19 mouse cellular contexts compared by ENCODE assay signal in the genomic region with DNA sequence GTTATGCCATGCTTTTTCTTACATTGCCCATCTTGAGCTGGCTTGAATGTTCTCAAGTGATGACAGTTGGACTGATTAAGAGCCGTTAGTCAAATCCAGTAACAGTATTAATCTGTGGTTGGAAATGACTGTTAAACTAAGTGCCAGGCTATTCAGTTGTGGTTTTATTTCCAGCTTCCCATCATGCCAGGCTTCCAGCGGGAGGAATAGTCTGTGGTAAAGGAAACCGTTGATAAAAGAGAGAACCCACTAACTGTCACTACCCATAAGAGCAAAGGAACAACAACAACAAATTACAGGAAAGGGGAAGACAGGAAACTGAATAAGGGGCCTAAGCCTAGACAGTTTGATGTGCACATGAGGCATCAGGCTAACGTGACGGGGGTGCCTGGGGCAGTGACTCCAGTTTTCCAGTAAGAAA. TPM values are rescaled to one million over a fixed set of nuclear protein-coding genes. Genes with fewer than 3 reads are reported as not detected.
A peak's percentile ranks its signal among the peaks of the same experiment; 100 is the strongest.
DNase-seq lines count a peak whose midpoint lies in the region; ATAC-seq and TF ChIP-seq lines count a peak whose summit lies in the region.
"Had no signal": no experiment of that assay in that cellular context is flagged by ENCODE, and none has a peak within 500 bp of the region (broad histone marks: within the 10 kb centered on the region; RNA-seq: fewer than 3 reads in every experiment).

No protein-coding gene starts in this region.

- H3K9ac ChIP-seq in heart, embryonic 16.5 days (ENCODE audit: low read length): no peak overlapping the region
- no peak overlapping the region for H3K9ac ChIP-seq in heart, adult 2 months (ENCODE audit: low read depth, low read length)
- no peak overlapping the region for H3K9ac ChIP-seq in hindbrain, embryonic 16.5 days (ENCODE audit: low read depth, low read length)
- H3K9ac ChIP-seq: embryonic facial prominence, embryonic 13.5 days; forebrain, embryonic 12.5 days; heart, embryonic 13.5 days; hindbrain, embryonic 12.5 days; lung, embryonic 14.5 days; midbrain, embryonic 12.5 days had no signal

- no peaks in the 10 kb centered on the region for H3K27me3 ChIP-seq in heart, embryonic 16.5 days (ENCODE audit: control insufficient read depth, insufficient read depth, low read length)
- H3K27me3 ChIP-seq in heart, adult 2 months (ENCODE audit: control insufficient read depth, insufficient read depth, low read length): no peaks in the 10 kb centered on the region
- H3K27me3 ChIP-seq in hindbrain, embryonic 16.5 days (replicated peaks; ENCODE audit: control insufficient read depth, insufficient read depth, low read length): no peaks in the 10 kb centered on the region
- H3K27me3 ChIP-seq: embryonic facial prominence, embryonic 13.5 days; forebrain, embryonic 12.5 days; heart, embryonic 13.5 days; hindbrain, embryonic 12.5 days; midbrain, embryonic 12.5 days had no signal

- H3K4me2 ChIP-seq in heart, embryonic 16.5 days (ENCODE audit: low read depth, low read length): no peak overlapping the region
- no peak overlapping the region for H3K4me2 ChIP-seq in hindbrain, embryonic 16.5 days (ENCODE audit: low read length)
- H3K4me2 ChIP-seq: embryonic facial prominence, embryonic 13.5 days; forebrain, embryonic 12.5 days; heart, embryonic 13.5 days; hindbrain, embryonic 12.5 days; lung, embryonic 14.5 days; midbrain, embryonic 12.5 days had no signal

- TF ChIP-seq EP300 in heart, adult 2 months (IDR thresholded peaks at IDR 0.05; ENCODE audit: insufficient read depth, low read depth, low read length): no peak

- H3K4me3 ChIP-seq in heart, embryonic 16.5 days (ENCODE audit: low read length): no peak overlapping the region
- no peak overlapping the region for H3K4me3 ChIP-seq in heart, adult 2 months
- no peak overlapping the region for H3K4me3 ChIP-seq in hindbrain, embryonic 16.5 days (ENCODE audit: low read length)
- H3K4me3 ChIP-seq: embryonic facial prominence, embryonic 13.5 days; forebrain, embryonic 12.5 days; heart, embryonic 13.5 days; hindbrain, embryonic 12.5 days; midbrain, embryonic 12.5 days had no signal

- no peak for TF ChIP-seq CTCF in heart, adult 2 months (IDR thresholded peaks at IDR 0.05)

- no peaks in the 10 kb centered on the region for H3K36me3 ChIP-seq in heart, embryonic 16.5 days (ENCODE audit: control insufficient read depth, insufficient read depth)
- peaks cover 3% of the 10 kb centered on the region; the same call in 1 of the 2 replicates for H3K36me3 ChIP-seq in heart, adult 2 months (ENCODE audit: control insufficient read depth, insufficient read depth, low read length)
- no peaks in the 10 kb centered on the region for H3K36me3 ChIP-seq in hindbrain, embryonic 16.5 days (ENCODE audit: control insufficient read depth, insufficient read depth, low read length)
- H3K36me3 ChIP-seq: embryonic facial prominence, embryonic 13.5 days; forebrain, embryonic 12.5 days; hindbrain, embryonic 12.5 days; midbrain, embryonic 12.5 days had no signal

- no peaks in the 10 kb centered on the region for H3K79me2 ChIP-seq in heart, adult 2 months (replicated peaks; ENCODE audit: control insufficient read depth, insufficient read depth, low read length)

- 52% methylated on average over 5 of the region's 5 CpGs for WGBS in heart, embryonic 16.5 days
- 47% methylated on average over 5 of the region's 5 CpGs for WGBS in heart, adult 2 months
- 79% methylated on average over 5 of the region's 5 CpGs for WGBS in hindbrain, embryonic 16.5 days

- H3K4me1 ChIP-seq in heart, embryonic 16.5 days (ENCODE audit: control insufficient read depth, insufficient read depth, low read length): peaks cover 19% of the 10 kb centered on the region
- peaks cover 9% of the 10 kb centered on the region for H3K4me1 ChIP-seq in heart, adult 2 months (ENCODE audit: control insufficient read depth, insufficient read depth, low read length)
- no peaks in the 10 kb centered on the region for H3K4me1 ChIP-seq in hindbrain, embryonic 16.5 days (ENCODE audit: control insufficient read depth, insufficient read depth, low read depth, low read length)
- H3K4me1 ChIP-seq: hindbrain, embryonic 12.5 days; midbrain, embryonic 12.5 days had no signal

- ATAC-seq in heart, embryonic 16.5 days (replicated peaks; ENCODE audit: extremely low read depth, insufficient read depth, low FRiP score): 0 out of 2 replicates have a peak, but pooled peaks have one; percentile 20
- ATAC-seq in CD4-positive, CD25-positive, alpha-beta regulatory T cell, adult 4 months: peak; percentile 37
- ATAC-seq in granulocyte monocyte progenitor cell, adult 5-6 weeks (replicated peaks; ENCODE audit: poor library complexity, severe bottlenecking): peak; percentile 45
- no peak for ATAC-seq in hindbrain, embryonic 16.5 days

- H3K27ac ChIP-seq in heart, embryonic 16.5 days (ENCODE audit: low read length): peak overlapping the region; percentile 53
- H3K27ac ChIP-seq in heart, adult 2 months: no peak overlapping the region
- H3K27ac ChIP-seq in hindbrain, embryonic 16.5 days (ENCODE audit: low read depth, low read length): no peak overlapping the region
- H3K27ac ChIP-seq: embryonic facial prominence, embryonic 13.5 days; forebrain, embryonic 12.5 days; heart, embryonic 13.5 days; hindbrain, embryonic 12.5 days; midbrain, embryonic 12.5 days had no signal

- no peak for DNase-seq in heart, adult 2 months
- peak; percentile 57 for DNase-seq in thymus, postnatal 0 days (ENCODE audit: low spot score)
- DNase-seq in cerebellum, adult 9-11 months: no peak
- no peak for DNase-seq in kidney, postnatal 25 days
- DNase-seq: adrenal gland, adult 8-10 months; B cell, adult 2 months; cerebellum, postnatal 25 days; gastrocnemius, postnatal 25 days; kidney, adult 8-10 months; lung, embryonic 14.5 days had no signal

- intact Hi-C loops in heart, adult 2 months (cut with DNase I): no loop called here

- no peak for TF ChIP-seq POLR2A in heart, adult 2 months (IDR thresholded peaks at IDR 0.05; ENCODE audit: insufficient read depth, low read depth, low read length)

- H3K9me3 ChIP-seq in heart, embryonic 16.5 days (replicated peaks; ENCODE audit: control insufficient read depth, low read length): no peaks in the 10 kb centered on the region
- H3K9me3 ChIP-seq in hindbrain, embryonic 16.5 days (ENCODE audit: control insufficient read depth, low read length): no peaks in the 10 kb centered on the region
- H3K9me3 ChIP-seq: embryonic facial prominence, embryonic 13.5 days; forebrain, embryonic 12.5 days; heart, embryonic 13.5 days; hindbrain, embryonic 12.5 days; midbrain, embryonic 12.5 days had no signal

RNA-seq across cellular contexts. Expression of a gene that starts 46.1 kb away (rescaled TPM):
- polyA plus RNA-seq in heart, embryonic 16.5 days (2015; fragmentation: Nextera tagmentation; extraction: Ambion mirVana): 15.2 TPM in 2 replicates
- total RNA-seq in heart, adult 2 months (2021): 10 to 100 TPM; 11.3 to 12.1 TPM
- polyA plus RNA-seq in heart, adult 2 months (2012; rRNA removed): 4.1 and 7.2 TPM in 2 replicates
- polyA plus RNA-seq in CD4-positive, CD25-positive, alpha-beta regulatory T cell, adult 4 months (2017; shearing (Covaris generic)): 10 to 100 TPM; 44.0 to 54.2 TPM
- 80.8 and 84.5 TPM in 2 replicates for total RNA-seq in granulocyte monocyte progenitor cell, adult 5-6 weeks (2014; fragmentation: Nextera tagmentation)
- 112 and 128 TPM in 2 replicates for total RNA-seq in granulocyte monocyte progenitor cell, adult 5-6 weeks (2017)
- 37.8 and 40.9 TPM in 2 replicates for polyA plus RNA-seq in thymus, postnatal 0 days (2015; fragmentation: Nextera tagmentation; extraction: Ambion mirVana)
- 17.9 and 20.1 TPM in 2 replicates for polyA plus RNA-seq in hindbrain, embryonic 16.5 days (2015; fragmentation: Nextera tagmentation; extraction: Ambion mirVana)
